Mouse (Mus musculus) lung, adult 18-20 months (tissue): ENCODE measurements at regions not wholly inside any gene's neighbourhood (a gene's known extent, or its start where the extent isn't known, plus 50 kb on each side); places are given as distances from the start of the nearest gene placed in this dataset.
"Not testable (repeated sequence)": the region's sequence is repeated elsewhere in the genome, so short reads cannot be mapped to it uniquely, and the experiment has no call there.

Source experiments
- DNase-seq, 2 experiments: peaks; one replicate each; pipeline ENCODE4 v3.0.0; 2022; ENCODE audit warnings: mixed read lengths in 2 of 2

DNA sequence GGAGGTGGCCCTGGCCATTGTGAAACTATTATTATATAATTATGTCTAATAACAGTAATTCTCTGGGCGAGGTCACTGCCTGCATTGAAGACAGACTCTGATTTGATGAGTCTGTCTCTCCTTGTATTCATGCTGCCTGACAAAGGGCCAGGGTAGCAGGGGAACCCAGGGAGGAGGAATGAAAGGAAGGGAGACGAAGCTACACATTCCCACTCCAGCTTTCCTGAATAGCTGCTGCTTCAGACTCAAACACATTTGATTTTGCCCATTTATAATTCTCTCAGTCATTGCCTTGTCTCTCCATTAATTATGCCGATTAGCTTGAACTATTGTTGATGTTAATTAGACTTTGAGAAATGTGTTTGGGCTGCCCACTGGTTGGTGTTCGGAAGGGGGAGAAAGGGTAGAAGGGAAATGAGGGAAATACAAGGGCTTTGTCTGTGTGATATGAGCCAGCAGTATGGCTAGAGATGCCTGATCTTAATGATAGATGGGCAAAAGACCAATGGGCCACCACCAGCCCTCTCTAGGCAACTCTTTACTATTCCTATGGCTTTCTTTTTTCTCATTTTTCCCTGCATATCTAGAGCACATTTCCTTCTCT, 881.8 kb downstream of the Gm9195 start:
- no peak for DNase-seq

GRCm38 (mm10) chr14:71603710-71604109, 887.9 kb downstream of the Gm9195 start:
- no peak for DNase-seq

- DNase-seq: no peak
Measured at GRCm38 (mm10) chr14:71597859-71598258, 893.8 kb downstream of the Gm9195 start.

GRCm38 (mm10) chr14:71588694-71589240, 902.9 kb downstream of the Gm9195 start:
- DNase-seq: no peak

- no peak for DNase-seq
Measured at GRCm38 (mm10) chr14:71588006-71588405, 903.6 kb downstream of the Gm9195 start.

- no peak for DNase-seq
Measured at GRCm38 (mm10) chr14:71564816-71565215, 926.8 kb downstream of the Gm9195 start.

DNA sequence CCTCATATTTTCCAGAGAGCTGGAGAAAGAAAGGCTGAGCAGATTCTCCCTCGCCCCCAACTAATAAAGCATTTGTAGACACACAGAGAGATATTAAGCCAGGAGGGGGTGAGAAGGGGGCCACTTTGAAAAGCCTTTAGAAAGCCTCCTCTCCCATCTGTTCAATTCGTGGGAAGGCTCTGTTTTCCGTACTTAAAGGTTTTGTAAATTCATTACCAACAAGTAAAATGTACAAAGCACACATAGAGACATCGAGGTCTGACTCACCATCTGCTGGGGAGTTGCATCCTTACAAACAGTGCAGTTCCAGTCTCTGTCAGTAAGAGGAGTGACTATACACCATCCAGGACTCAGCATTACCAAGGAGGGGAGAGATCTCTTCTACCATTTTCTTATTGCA, 929.7 kb downstream of the Gm9195 start:
- no peak for DNase-seq

- not testable (repeated sequence) for DNase-seq
Measured at GRCm38 (mm10) chr14:71554324-71554723, 937.3 kb downstream of the Gm9195 start.

- DNase-seq: no peak
Measured at GRCm38 (mm10) chr14:71543580-71543979, 943.9 kb upstream of the Fam160b2 start.

- DNase-seq: no peak
Measured at GRCm38 (mm10) chr14:71532074-71532659, 932.5 kb upstream of the Fam160b2 start.

DNA sequence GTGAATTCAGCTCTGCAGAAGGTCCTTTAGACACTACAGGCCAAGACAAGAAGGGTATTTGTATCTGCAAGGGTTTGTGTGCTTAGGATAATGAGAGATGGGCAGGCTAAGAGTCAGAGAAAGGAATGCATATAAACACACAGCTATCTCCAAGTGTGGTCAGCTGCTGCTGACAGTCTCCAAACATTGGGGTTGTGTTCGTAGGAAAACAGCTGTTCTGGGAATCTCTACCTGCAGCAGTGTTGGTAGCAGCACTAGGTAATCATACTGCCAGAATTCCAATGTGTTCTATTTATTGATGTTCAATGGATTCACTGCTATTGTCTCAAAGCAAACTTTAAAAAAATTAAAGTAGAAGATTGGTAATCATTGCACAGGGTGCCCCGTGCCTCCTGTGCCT, 931.7 kb upstream of the Fam160b2 start:
- no peak for DNase-seq

DNA sequence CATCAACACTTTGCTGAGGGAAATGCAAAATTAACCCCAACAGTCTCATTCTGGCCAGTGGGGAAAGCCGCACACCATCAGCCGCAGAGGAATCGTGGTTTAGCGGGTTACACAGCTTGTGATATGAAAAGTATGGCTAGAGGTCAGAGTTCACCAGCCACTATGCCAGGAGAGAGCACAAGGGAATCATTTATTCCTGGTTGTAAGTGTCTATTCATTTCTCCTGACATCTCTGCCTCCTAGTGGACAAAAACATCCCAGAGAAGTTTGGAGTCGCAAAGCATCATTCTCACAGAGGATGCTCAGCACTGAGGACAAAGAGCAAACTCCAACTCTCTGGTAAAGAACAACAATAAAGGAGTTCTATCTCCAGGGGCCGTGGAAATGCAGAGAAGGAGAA, 930.8 kb upstream of the Fam160b2 start:
- DNase-seq: peak in 1 of 2 experiments; percentile 2

- no peak for DNase-seq
Measured at GRCm38 (mm10) chr14:71518541-71518940, 918.9 kb upstream of the Fam160b2 start.

GRCm38 (mm10) chr14:71500851-71501250, 901.2 kb upstream of the Fam160b2 start:
- no peak for DNase-seq

- DNase-seq: no peak
Measured at GRCm38 (mm10) chr14:71491201-71491600, 891.6 kb upstream of the Fam160b2 start.

DNA sequence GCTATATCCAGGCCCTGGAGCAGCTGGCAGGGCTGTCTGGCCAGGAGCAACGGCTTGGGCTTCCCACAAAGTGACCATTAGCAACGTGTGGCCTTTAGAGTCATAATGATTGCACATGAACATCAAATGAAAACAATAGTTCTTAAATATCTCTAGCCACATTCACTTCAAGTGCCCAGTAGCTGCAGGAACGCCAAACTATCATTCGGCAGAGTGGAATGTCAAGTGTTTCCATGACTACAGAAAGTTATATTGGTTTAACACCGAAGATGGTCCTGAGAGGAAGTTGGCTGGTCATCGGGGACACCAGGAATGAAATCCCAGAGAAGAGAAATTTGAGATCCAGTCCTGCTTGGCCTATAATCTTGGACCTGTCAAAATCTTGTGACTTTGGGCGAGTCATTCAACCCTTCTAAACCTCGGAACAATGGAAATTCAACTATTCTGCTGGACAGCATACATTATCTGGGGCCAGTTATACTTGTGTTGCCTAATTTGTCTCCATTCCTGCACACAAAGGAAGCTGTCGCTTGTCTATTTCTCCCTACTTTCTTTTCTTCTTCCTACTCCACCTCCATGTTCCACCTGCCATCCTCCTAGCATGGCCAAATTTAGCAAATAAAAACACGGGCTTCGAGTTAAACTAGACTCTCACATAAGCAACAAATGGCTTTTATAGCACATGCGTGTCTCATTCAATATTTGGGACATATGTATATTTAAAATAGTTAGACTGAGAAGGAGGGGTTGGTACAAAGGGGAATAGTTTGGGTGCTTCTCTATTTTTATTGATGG, 886.7 kb upstream of the Fam160b2 start:
- no peak for DNase-seq

DNA sequence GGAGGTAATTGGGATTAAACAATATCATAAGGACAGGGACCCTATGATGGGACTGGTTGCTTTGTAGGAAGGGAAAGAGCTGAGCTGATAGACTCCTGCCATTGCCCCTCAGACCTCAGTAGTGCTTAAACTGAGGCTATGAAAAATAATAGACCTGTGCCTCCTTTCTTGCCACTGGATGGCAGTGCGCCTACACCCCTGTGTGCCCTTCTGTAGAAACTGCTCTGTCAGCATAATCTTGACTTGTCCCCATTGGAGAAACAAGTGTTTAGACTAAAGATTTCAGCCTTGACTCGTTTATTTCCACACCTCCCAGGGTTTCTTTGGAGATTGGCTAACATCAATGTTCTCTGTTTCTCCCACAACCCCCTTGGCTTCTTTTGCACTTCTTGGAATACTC, 876.0 kb upstream of the Fam160b2 start:
- DNase-seq: no peak

- no peak for DNase-seq
Measured at GRCm38 (mm10) chr14:71473907-71474306, 874.3 kb upstream of the Fam160b2 start.

- no peak for DNase-seq
Measured at GRCm38 (mm10) chr14:71432364-71432763, 832.7 kb upstream of the Fam160b2 start.
